Mouse (Mus musculus) liver, embryonic 16.5 days (tissue): Measurements from ENCODE around the gene Rbm47. TPM values are rescaled to one million over a fixed set of nuclear protein-coding genes. Genes with fewer than 3 reads are reported as not detected.

Experiments used
- ATAC-seq: fragments of 200-750 bp; cut with Nextera tagmentation; 2 replicates; pipeline ENCODE4 v1.8.0; 2017; ENCODE audit warnings: low read depth, mild to moderate bottlenecking, moderate number of reproducible peaks, moderate library complexity
- H3K27ac ChIP-seq: fragments of 300-500 bp; sonication (generic); 2 replicates; pipeline ENCODE4 v1.5.1; 2014; ENCODE audit warnings: mild to moderate bottlenecking, low read length
- H3K27me3 ChIP-seq: fragments of 300-500 bp; sonication (generic); 2 replicates; pipeline ENCODE4 v1.6.1; 2014; ENCODE audit warnings: low read depth, low read length, mixed read lengths; ENCODE audit not compliant: control insufficient read depth, insufficient read depth
- H3K36me3 ChIP-seq: fragments of 300-500 bp; sonication (generic); 2 replicates; pipeline ENCODE4 v1.6.1; 2014; ENCODE audit warnings: mild to moderate bottlenecking; ENCODE audit not compliant: control insufficient read depth, insufficient read depth
- H3K4me1 ChIP-seq: fragments of 300-500 bp; sonication (generic); 2 replicates; pipeline ENCODE4 v1.6.1; 2014; ENCODE audit warnings: low read depth, low read length, mixed read lengths; ENCODE audit not compliant: control insufficient read depth
- H3K4me2 ChIP-seq: fragments of 300-500 bp; sonication (generic); 2 replicates; pipeline ENCODE4 v1.6.1; 2014; ENCODE audit warnings: low read depth, low read length, mixed read lengths
- H3K4me3 ChIP-seq: fragments of 300-500 bp; sonication (generic); 2 replicates; pipeline ENCODE4 v1.5.1; 2014; ENCODE audit warnings: low read depth, mild to moderate bottlenecking, low read length
- H3K9ac ChIP-seq: fragments of 300-500 bp; sonication (generic); 2 replicates; pipeline ENCODE4 v1.6.1; 2014; ENCODE audit warnings: low read depth, low read length
- H3K9me3 ChIP-seq: fragments of 300-500 bp; sonication (generic); replicated peaks from 2 replicates; pipeline ENCODE4 v1.6.1; 2016; ENCODE audit warnings: low read length; ENCODE audit not compliant: control insufficient read depth
- WGBS: fragments of 180-500 bp; shearing (Covaris S2); extraction: QIAGEN DNeasy Blood & Tissue Kit; methylation state at CpG from one replicate; pipeline ENCODE4 v1.1.7; 2014; ENCODE audit not compliant: insufficient replicate concordance; 5-methylcytosine and 5-hydroxymethylcytosine counted together
- polyA plus RNA-seq: library from polyadenylated mRNA; unstranded; fragments of >200 nt; fragmentation: Nextera tagmentation; extraction: Ambion mirVana; gene quantifications from 2 replicates; pipeline ENCODE4 v1.2.1, GENCODE M21; 2015

Gene Rbm47
- polyA plus RNA-seq, 1 experiment from 2014 or later, result 19.3 TPM

DNA sequence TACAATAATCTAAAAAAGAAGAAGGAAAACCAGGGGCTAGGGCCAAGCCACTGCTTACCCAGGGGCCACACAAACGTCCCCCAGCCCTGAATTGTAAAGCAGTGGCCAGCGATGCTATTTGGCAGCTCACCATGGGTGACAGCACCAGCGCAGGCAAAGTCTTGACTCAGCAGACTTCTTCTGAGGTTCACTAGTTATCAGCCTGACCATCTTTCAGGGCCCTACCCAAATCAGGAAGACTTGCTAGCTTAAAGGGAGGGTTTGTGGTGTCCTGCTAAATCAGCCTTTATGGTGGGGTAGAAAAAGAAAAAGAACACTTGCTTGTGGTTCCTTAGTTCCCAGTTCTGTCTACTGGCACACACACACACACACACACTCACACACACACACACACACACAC, 67.6 kb downstream of the Rbm47 start:
- Histone ChIP-seq H3K36me3 (no peaks in the 10 kb centered on the region), H3K9ac (no peak overlapping the region), H3K27ac (no peak overlapping the region), H3K4me2 (no peak overlapping the region), H3K9me3 (no peaks in the 10 kb centered on the region), H3K27me3 (no peaks in the 10 kb centered on the region), H3K4me3 (no peak overlapping the region), H3K4me1 (no peaks in the 10 kb centered on the region)
- 11% methylated on average over 3 of the region's 3 CpGs for WGBS
- no peak for ATAC-seq

DNA sequence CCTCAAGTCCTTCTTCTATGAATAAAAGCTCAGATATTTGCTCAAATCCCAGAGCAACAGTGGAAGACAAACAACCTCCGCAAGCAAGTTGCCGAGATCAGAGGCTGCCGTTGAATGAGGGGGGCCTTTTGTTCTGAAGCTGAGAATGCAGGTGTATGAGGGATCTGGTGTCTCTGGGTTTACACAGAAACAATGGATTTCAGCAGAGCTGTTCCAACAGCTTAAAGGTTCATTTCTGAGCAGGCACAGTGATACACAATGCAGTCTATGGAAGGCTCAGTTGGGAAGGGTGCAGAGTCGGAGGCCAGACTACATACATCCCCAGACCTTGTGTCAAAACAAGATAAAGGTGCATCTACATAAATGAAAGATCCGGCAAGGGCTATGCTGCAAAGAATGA, 69.5 kb downstream of the Rbm47 start:
- Histone ChIP-seq H3K36me3 (no peaks in the 10 kb centered on the region), H3K27ac (no peak overlapping the region), H3K9me3 (no peaks in the 10 kb centered on the region), H3K4me2 (no peak overlapping the region), H3K4me3 (no peak overlapping the region), H3K27me3 (no peaks in the 10 kb centered on the region), H3K4me1 (no peaks in the 10 kb centered on the region), H3K9ac (no peak overlapping the region)
- no peak for ATAC-seq
- WGBS, result 58% methylated on average over 5 of the region's 5 CpGs

DNA sequence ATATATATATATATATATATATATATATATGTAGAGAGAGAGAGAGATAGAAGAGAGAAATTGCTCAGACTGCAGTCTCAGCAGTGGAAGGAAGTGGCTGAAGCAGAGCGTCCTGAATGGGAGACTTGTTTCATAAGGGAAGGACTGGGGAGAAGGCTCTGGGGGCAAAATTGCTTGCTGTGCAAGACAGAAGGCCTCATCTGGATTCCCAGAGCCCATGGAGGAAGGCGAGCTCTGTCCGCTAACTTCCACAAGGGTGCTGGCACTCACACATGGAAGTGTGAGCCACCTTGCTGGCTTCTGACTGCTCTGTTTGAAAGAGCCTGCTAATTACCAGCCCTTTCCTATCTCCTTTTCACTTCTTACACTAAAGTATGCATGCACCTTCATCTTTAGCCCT, 70.1 kb downstream of the Rbm47 start:
- ATAC-seq, result no peak
- H3K27ac ChIP-seq, result no peak overlapping the region
- H3K36me3 ChIP-seq, result no peaks in the 10 kb centered on the region
- H3K9ac ChIP-seq, result no peak overlapping the region
- no peaks in the 10 kb centered on the region for H3K4me1 ChIP-seq
- H3K27me3 ChIP-seq, result no peaks in the 10 kb centered on the region
- no peak overlapping the region for H3K4me3 ChIP-seq
- H3K4me2 ChIP-seq, result no peak overlapping the region
- WGBS, result 49% methylated on average over 3 of the region's 3 CpGs
- no peaks in the 10 kb centered on the region for H3K9me3 ChIP-seq

DNA sequence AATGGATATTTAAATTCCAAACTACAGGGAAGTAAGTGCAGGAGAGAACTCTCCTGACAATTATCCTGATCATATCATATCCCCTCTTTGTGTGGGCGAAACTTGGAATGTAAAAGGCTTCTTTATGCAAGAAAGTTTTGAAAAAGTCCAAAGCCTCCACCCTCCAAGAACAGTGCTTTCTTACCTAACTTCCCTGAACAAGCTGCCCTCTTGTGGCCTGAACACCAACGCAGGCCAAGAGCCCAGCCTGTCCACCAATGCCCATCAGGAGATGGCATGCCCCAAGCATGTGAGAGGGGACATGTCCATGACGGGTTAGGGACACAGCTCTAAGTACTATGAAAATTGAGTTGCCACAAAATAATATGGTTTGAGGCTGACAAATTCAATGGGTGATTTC, 71.3 kb downstream of the Rbm47 start:
- Histone ChIP-seq H3K27me3 (no peaks in the 10 kb centered on the region), H3K9me3 (no peaks in the 10 kb centered on the region), H3K27ac (no peak overlapping the region), H3K4me2 (no peak overlapping the region), H3K9ac (no peak overlapping the region), H3K36me3 (no peaks in the 10 kb centered on the region), H3K4me1 (no peaks in the 10 kb centered on the region), H3K4me3 (no peak overlapping the region)
- ATAC-seq, result no peak
- WGBS, result 39% methylated on average over 3 of the region's 3 CpGs

DNA sequence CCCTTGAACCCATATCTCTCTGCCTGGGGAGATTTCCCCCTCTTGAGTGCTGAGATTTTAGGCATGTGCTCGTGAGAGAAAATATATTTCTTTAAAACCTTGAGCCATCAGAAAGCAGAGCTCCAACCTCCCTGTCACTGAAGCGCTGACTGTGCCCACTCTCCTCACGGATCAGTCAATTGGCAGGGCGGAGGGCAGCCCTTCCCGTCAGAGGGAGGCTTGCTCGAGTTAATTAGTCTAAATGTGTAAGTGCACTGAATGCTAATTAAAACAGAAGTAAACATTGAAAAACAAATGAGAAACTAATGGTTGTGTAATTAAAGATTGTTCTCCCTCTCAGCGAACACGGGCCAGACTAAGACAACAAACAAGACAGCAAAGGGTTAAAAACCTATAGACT, 72.6 kb downstream of the Rbm47 start:
- H3K4me3 ChIP-seq, result no peak overlapping the region
- H3K27me3 ChIP-seq, result no peaks in the 10 kb centered on the region
- no peaks in the 10 kb centered on the region for H3K9me3 ChIP-seq
- 68% methylated on average over 8 of the region's 8 CpGs for WGBS
- no peak overlapping the region for H3K27ac ChIP-seq
- no peaks in the 10 kb centered on the region for H3K36me3 ChIP-seq
- no peak overlapping the region for H3K9ac ChIP-seq
- no peaks in the 10 kb centered on the region for H3K4me1 ChIP-seq
- no peak overlapping the region for H3K4me2 ChIP-seq
- no peak for ATAC-seq

DNA sequence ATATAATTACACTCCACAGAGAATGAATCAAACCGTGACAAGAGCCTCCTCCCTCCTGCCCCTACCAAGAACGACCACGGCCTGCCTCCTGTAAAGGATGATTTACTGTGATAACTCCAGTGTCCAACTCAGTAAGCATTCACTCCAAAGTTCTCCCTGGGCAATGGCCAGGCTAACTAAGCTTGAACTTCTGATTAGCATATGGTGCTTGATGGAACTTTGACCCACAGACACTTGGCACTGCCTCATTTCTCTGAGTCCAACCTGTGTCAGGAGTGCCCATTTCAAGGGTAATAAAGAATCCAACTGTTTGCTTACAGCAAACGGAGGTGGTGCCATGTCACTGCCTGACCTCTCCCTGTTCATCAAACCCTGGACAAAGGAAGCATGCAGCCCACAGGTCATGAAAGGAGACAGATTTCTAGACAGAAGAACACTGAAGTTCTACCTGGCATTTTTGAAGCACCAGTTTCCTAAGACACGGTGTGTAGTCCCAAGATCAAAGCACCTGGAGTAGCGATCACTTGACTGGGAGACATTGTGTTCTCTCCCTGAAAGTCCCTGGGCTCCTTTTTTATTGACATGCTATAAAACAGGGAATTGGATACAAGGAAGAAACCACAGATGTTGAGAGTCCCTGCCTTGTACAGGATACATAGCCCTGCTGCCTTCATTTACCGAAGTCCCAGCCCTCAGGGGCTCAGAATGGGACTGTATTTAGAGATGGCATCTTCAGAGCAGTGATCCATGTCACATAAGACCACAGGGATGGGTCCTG, 74.6 kb downstream of the Rbm47 start:
- no peaks in the 10 kb centered on the region for H3K36me3 ChIP-seq
- no peak overlapping the region for H3K27ac ChIP-seq
- WGBS, result 52% methylated on average over 7 of the region's 7 CpGs
- no peaks in the 10 kb centered on the region for H3K4me1 ChIP-seq
- no peaks in the 10 kb centered on the region for H3K9me3 ChIP-seq
- H3K4me2 ChIP-seq, result no peak overlapping the region
- H3K4me3 ChIP-seq, result no peak overlapping the region
- H3K9ac ChIP-seq, result no peak overlapping the region
- no peaks in the 10 kb centered on the region for H3K27me3 ChIP-seq
- no peak for ATAC-seq

DNA sequence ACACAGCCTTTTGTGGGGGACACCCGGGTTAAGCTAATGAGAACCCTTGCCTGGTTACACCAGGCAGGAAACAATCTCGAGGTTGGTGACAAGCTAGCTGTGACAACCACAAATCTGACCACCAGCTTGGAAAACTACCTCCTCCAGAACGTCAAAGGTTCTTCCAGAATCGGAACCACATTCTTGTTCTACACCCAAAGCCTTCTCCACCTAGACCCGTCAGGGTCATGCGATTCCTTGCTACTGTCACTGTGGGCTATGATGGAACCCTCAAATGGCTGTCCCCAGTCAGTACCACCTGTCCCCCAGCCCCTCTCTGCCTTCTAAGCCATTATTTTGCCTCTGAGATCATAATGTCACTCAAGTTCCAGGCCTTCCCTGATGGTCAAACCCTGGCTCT, 76.8 kb downstream of the Rbm47 start:
- 56% methylated on average over 6 of the region's 6 CpGs for WGBS
- Histone ChIP-seq H3K9me3 (no peaks in the 10 kb centered on the region), H3K27me3 (no peaks in the 10 kb centered on the region), H3K4me1 (no peaks in the 10 kb centered on the region), H3K36me3 (no peaks in the 10 kb centered on the region), H3K4me3 (no peak overlapping the region), H3K9ac (no peak overlapping the region), H3K4me2 (no peak overlapping the region), H3K27ac (no peak overlapping the region)
- no peak for ATAC-seq

DNA sequence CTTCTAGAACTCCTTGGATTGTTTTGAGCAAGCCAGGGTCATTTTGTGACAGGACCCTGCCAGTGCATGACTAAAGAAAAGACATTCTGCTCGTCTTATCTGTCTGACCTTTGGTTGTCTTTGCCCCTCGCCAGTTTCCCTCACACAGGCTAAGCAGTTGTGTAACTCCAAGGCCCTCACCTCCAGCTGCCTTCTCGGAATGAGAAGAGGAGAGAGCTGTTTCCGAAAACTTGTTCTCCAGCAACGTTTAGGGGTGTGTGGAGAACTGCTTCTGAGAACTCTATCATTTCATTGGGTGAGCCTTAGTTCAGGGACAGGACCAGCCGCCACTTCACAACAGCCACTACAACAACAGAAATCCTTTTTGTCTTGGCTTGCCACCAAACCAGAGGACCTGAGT, 77.8 kb downstream of the Rbm47 start:
- H3K36me3 ChIP-seq, result no peaks in the 10 kb centered on the region
- no peak overlapping the region for H3K4me3 ChIP-seq
- ATAC-seq, result no peak
- 45% methylated on average over 6 of the region's 6 CpGs for WGBS
- H3K4me2 ChIP-seq, result no peak overlapping the region
- no peaks in the 10 kb centered on the region for H3K9me3 ChIP-seq
- H3K27me3 ChIP-seq, result no peaks in the 10 kb centered on the region
- H3K27ac ChIP-seq, result no peak overlapping the region
- no peak overlapping the region for H3K9ac ChIP-seq
- peaks cover 5% of the 10 kb centered on the region for H3K4me1 ChIP-seq

DNA sequence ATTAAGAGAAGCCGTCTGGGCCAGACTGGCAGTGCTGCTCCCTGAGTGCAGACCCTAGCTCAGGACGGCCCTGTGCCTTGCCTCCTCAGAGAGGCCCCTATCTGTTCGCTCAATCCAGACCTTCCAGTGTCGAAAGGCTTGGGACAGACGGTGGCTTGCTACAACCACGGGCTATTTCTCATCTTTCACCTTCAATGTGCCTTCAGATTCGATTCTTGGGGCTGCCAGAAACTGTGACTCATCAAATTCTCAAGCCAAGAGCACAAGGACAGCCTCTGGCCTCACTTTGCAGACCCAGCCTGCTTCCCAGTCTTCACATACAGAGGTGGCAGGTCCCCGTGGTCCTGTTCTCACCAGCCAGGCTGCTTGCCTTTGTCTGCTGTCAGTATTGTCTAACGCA, 82.9 kb downstream of the Rbm47 start:
- no peak overlapping the region for H3K9ac ChIP-seq
- no peaks in the 10 kb centered on the region for H3K36me3 ChIP-seq
- no peak overlapping the region for H3K4me3 ChIP-seq
- no peak overlapping the region for H3K27ac ChIP-seq
- WGBS, result 24% methylated on average over 9 of the region's 9 CpGs
- H3K27me3 ChIP-seq, result no peaks in the 10 kb centered on the region
- no peaks in the 10 kb centered on the region for H3K9me3 ChIP-seq
- ATAC-seq, result no peak
- no peak overlapping the region for H3K4me2 ChIP-seq
- peaks cover 12% of the 10 kb centered on the region for H3K4me1 ChIP-seq
